Mouse (Mus musculus): Measurements from ENCODE around the gene Cox5a.

DNA sequence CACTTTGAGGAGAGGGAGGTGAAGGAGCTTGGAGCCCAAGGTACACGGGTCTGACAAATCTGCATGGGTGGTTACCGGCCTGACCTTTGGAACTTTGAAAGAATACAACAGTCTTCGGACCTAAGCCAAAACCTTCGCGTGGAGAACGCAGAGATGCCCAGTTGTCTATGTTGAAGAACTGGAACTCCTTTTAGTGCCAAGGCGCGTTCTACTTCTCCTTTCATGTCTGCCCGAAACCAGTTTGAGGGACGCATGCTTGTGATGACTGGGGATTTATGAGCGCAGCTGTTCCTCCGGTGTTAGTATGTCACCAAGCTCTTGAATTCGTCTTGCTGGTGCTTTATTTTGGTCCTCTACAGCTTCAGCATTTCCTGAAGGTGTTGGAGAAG is 40.6 kb downstream of the Cox5a start:
- TF ChIP-seq EP300 (IDR thresholded peaks at IDR 0.05; ENCODE audit: low read depth): no peak
- TF ChIP-seq CTCF (IDR thresholded peaks at IDR 0.05; ENCODE audit: low read depth): no peak

All from liver, postnatal 0 days (tissue).